Mouse (Mus musculus) CH12.LX (cell line): Measurements from ENCODE around the gene Bnc2. TPM values are rescaled to one million over a fixed set of nuclear protein-coding genes. Genes with fewer than 3 reads are reported as not detected.

ENCODE experiments used
- DNase-seq: peaks from one replicate; pipeline ENCODE4 v3.0.0-alpha.2; 2013; ENCODE audit errors: extremely low read depth
- H3K27ac ChIP-seq: 2 replicates; pipeline ENCODE4 v1.5.1; 2012; ENCODE audit warnings: low read depth, mild to moderate bottlenecking, control low read depth, moderate library complexity; ENCODE audit not compliant: insufficient read depth
- H3K27me3 ChIP-seq: replicated peaks from 2 replicates; pipeline ENCODE3; 2012; ENCODE audit warnings: inconsistent platforms
- H3K36me3 ChIP-seq, 2 experiments: replicated peaks in 1 of 2; 2 replicates each; pipeline versions ENCODE3 to v1.6.1; 2012; ENCODE audit warnings: inconsistent platforms in 1 of 2, low read length in 1 of 2, mild to moderate bottlenecking in 1 of 2, mixed read lengths in 1 of 2, moderate library complexity in 1 of 2; ENCODE audit not compliant: control insufficient read depth in 1 of 2, insufficient read depth in 1 of 2
- H3K4me1 ChIP-seq, 2 experiments: 2 replicates each; pipeline ENCODE4 v1.6.1; 2012; ENCODE audit warnings: inconsistent platforms in 1 of 2, moderate library complexity in 1 of 2; ENCODE audit not compliant: insufficient read depth in 2 of 2, control insufficient read depth in 1 of 2
- H3K4me2 ChIP-seq: 2 replicates; pipeline ENCODE4 v1.6.1; 2012; ENCODE audit warnings: low read depth, mild to moderate bottlenecking, control low read depth; ENCODE audit not compliant: poor library complexity, insufficient read depth, severe bottlenecking
- H3K4me3 ChIP-seq, 3 experiments: fragments of 150-350 bp in 1 of 3; sonication (generic) in 1 of 3; replicated peaks in 1 of 3; 2 replicates each; pipeline versions ENCODE3 to v1.5.1; 2011 to 2012; ENCODE audit warnings: low read depth in 2 of 3, low read length in 2 of 3, mild to moderate bottlenecking in 2 of 3, moderate library complexity in 2 of 3, control low read depth in 1 of 3, improper control_type of control experiment in 1 of 3, inconsistent platforms in 1 of 3, mixed read lengths in 1 of 3; ENCODE audit not compliant: poor library complexity in 1 of 3
- H3K79me2 ChIP-seq: replicated peaks from 2 replicates; pipeline ENCODE4 v1.6.1; 2012; ENCODE audit warnings: mild to moderate bottlenecking, moderate library complexity; ENCODE audit not compliant: control insufficient read depth, poor library complexity, insufficient read depth, severe bottlenecking; ENCODE audit errors: extremely low read depth
- H3K9ac ChIP-seq: 2 replicates; pipeline ENCODE4 v1.6.1; 2012; ENCODE audit warnings: low read depth, mild to moderate bottlenecking, control low read depth, moderate library complexity; ENCODE audit not compliant: insufficient read depth
- H3K9me3 ChIP-seq: replicated peaks from 2 replicates; pipeline ENCODE3; 2012; ENCODE audit warnings: low read length, inconsistent platforms, mixed read lengths
- BHLHE40 ChIP-seq: IDR thresholded peaks from 2 replicates; pipeline ENCODE4 v1.6.1; 2011; ENCODE audit warnings: mild to moderate bottlenecking, low read depth, low read length, improper control_type of control experiment
- CHD1 ChIP-seq: IDR thresholded peaks from 2 replicates; pipeline ENCODE4 v1.6.1; 2012; ENCODE audit warnings: low read depth, low read length, improper control_type of control experiment, inconsistent platforms
- CTCF ChIP-seq, 2 experiments: IDR thresholded peaks in 1 of 2; conservative IDR thresholded peaks in 1 of 2; 2 replicates each; pipeline ENCODE4 v1.5.1; 2011 to 2012; ENCODE audit warnings: low read depth in 2 of 2, low read length in 2 of 2, improper control_type of control experiment in 1 of 2, inconsistent platforms in 1 of 2, mild to moderate bottlenecking in 1 of 2, moderate library complexity in 1 of 2
- E2F4 ChIP-seq: IDR thresholded peaks from 2 replicates; pipeline ENCODE4 v1.6.1; 2011; ENCODE audit warnings: low read depth, low read length, improper control_type of control experiment; ENCODE audit not compliant: insufficient replicate concordance
- EP300 ChIP-seq: IDR thresholded peaks from 2 replicates; pipeline ENCODE4 v1.6.1; 2011; ENCODE audit warnings: low read length, improper control_type of control experiment
- ETS1 ChIP-seq: conservative IDR thresholded peaks from 2 replicates; pipeline ENCODE4 v1.6.1; 2012; ENCODE audit warnings: low read depth, mild to moderate bottlenecking, inconsistent platforms, low read length, improper control_type of control experiment, moderate library complexity
- IRF4 ChIP-seq: IDR thresholded peaks from 2 replicates; pipeline ENCODE4 v1.6.1; 2014; ENCODE audit warnings: low read depth, mild to moderate bottlenecking, inconsistent platforms, low read length, improper control_type of control experiment
- JUN ChIP-seq: IDR thresholded peaks from 2 replicates; pipeline ENCODE4 v1.6.1; 2011; ENCODE audit warnings: low read depth, mild to moderate bottlenecking, low read length, improper control_type of control experiment, moderate library complexity; ENCODE audit not compliant: insufficient read depth
- JUND ChIP-seq: conservative IDR thresholded peaks from 2 replicates; pipeline ENCODE4 v1.6.1; 2011; ENCODE audit warnings: low read depth, low read length, improper control_type of control experiment
- KAT2A ChIP-seq: IDR thresholded peaks from 2 replicates; pipeline ENCODE4 v1.6.1; 2012; ENCODE audit warnings: low read length, improper control_type of control experiment, inconsistent platforms; ENCODE audit not compliant: insufficient replicate concordance
- MAFK ChIP-seq: IDR thresholded peaks from 2 replicates; pipeline ENCODE4 v1.6.1; 2011; ENCODE audit warnings: low read length, improper control_type of control experiment; ENCODE audit not compliant: insufficient replicate concordance
- MEF2A ChIP-seq: IDR thresholded peaks from 2 replicates; pipeline ENCODE4 v1.6.1; 2014; ENCODE audit warnings: low read depth, mild to moderate bottlenecking, inconsistent platforms, low read length, improper control_type of control experiment, borderline replicate concordance
- NRF1 ChIP-seq: IDR thresholded peaks from 2 replicates; pipeline ENCODE4 v1.6.1; 2014; ENCODE audit warnings: low read depth, mild to moderate bottlenecking, inconsistent platforms, low read length, improper control_type of control experiment, moderate library complexity
- PAX5 ChIP-seq: IDR thresholded peaks from 2 replicates; pipeline ENCODE4 v1.6.1; 2012; ENCODE audit warnings: low read length, inconsistent platforms, mixed read lengths
- POLR2A ChIP-seq: IDR thresholded peaks from 2 replicates; pipeline ENCODE4 v1.6.1; 2011; ENCODE audit warnings: low read depth, mild to moderate bottlenecking, improper control_type of control experiment, low read length
- RAD21 ChIP-seq: IDR thresholded peaks from 2 replicates; pipeline ENCODE4 v1.6.1; 2011; ENCODE audit warnings: low read depth, mild to moderate bottlenecking, low read length, improper control_type of control experiment, moderate library complexity
- RCOR1 ChIP-seq: conservative IDR thresholded peaks from 2 replicates; pipeline ENCODE4 v1.6.1; 2012; ENCODE audit warnings: low read depth, mild to moderate bottlenecking, inconsistent platforms, low read length, improper control_type of control experiment
- SIN3A ChIP-seq: IDR thresholded peaks from 2 replicates; pipeline ENCODE4 v1.6.1; 2012; ENCODE audit warnings: low read length, improper control_type of control experiment, inconsistent platforms
- TBP ChIP-seq: conservative IDR thresholded peaks from 2 replicates; pipeline ENCODE4 v1.6.1; 2011; ENCODE audit warnings: low read depth, low read length, improper control_type of control experiment
- ZKSCAN1 ChIP-seq: IDR thresholded peaks from 2 replicates; pipeline ENCODE4 v1.6.1; 2012; ENCODE audit warnings: low read depth, inconsistent platforms, low read length, improper control_type of control experiment, borderline replicate concordance
- ZMIZ1 ChIP-seq: IDR thresholded peaks from 2 replicates; pipeline ENCODE4 v1.6.1; 2012; ENCODE audit warnings: low read depth, mild to moderate bottlenecking, inconsistent platforms, low read length, improper control_type of control experiment
- dilution Hi-C: fragments of 300-500 bp; cut with MboI; formaldehyde crosslinking; loops from 2 replicates; pipeline ENCODE4 v1.14.3; 2020; ENCODE audit warnings: low sequenced_read_pairs; ENCODE audit not compliant: extremely low pct_unique_long_range_greater_than_20kb, extremely low pct_ligation_motif_present
- in situ Hi-C: fragments of 300-500 bp; cut with MboI; formaldehyde crosslinking; loops from 3 replicates; pipeline ENCODE4 v1.14.3; 2019; ENCODE audit warnings: low sequenced_read_pairs, low pct_ligation_motif_present, low pct_unique_long_range_greater_than_20kb, mixed read lengths
- polyA plus RNA-seq: library from polyadenylated mRNA; unstranded; fragments of >175 nt; gene quantifications from 2 replicates; pipeline ENCODE4 v1.2.1, GENCODE M21; 2012; ENCODE audit warnings: low read depth; ENCODE audit not compliant: insufficient read length
- total RNA-seq, 2 experiments: library from RNA; depleted of rRNA; stranded (reverse); fragments of 300-350 nt in 1 of 2; fragments of >200 nt in 1 of 2; gene quantifications; 2 replicates each; pipeline ENCODE4 v1.2.3; 2012 to 2014

Gene Bnc2
- total and polyA plus RNA-seq, 3 experiments, result not detected

DNA sequence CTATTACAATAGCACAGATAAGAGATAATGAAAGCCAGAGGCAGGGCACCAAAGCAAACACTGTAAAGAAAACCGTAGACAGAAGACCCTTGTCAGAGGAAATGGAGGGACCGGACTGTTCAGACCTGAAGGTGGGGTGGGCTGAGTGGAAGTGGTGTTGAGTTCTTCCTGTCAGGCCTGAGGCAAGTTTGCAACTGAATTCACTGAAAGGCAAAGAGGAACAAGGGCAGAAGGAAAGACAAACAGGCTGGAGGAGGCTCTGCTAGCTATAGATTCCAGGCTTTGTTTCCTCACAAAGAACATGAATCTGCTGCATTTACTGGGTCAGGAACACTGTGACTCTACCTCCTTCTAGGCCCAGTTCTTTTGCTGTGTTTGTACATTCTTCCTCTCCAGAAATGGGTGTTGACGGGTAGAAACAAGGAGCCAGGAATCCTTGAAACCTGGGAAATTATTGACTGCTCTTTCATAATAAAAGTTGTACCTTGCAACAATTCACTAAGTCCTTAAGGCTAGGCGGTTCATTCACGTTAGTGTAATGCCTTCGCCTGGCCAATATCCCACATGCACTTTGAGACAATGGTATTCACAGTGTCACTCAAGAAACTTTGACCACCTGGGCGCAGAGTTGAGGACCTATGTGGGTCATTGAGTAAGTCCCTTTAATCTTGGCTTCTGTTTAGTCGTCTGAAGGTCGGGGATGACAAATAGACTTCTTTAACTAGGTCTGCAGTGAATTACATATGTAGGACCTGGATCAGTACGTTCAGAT, 445.7 kb downstream of the Bnc2 start:
- DNase-seq, result no peak
- H3K4me3 ChIP-seq, result no peak overlapping the region
- no peak overlapping the region for H3K9ac ChIP-seq
- no peaks in the 10 kb centered on the region for H3K27me3 ChIP-seq
- TF ChIP-seq ETS1 (no peak), MEF2A (no peak), RAD21 (no peak), RCOR1 (no peak), ZKSCAN1 (no peak), SIN3A (no peak), E2F4 (no peak), EP300 (no peak), JUN (no peak), TBP (no peak), MAFK (no peak), ZMIZ1 (no peak), NRF1 (no peak), JUND (no peak), BHLHE40 (no peak), POLR2A (no peak), CTCF (conservative IDR thresholded peaks at IDR 0.05 in 1 of 2, IDR thresholded peaks at IDR 0.05 in 1 of 2; ENCODE audit: low read depth in 2 of 2, low read length in 2 of 2) (no peak)
- in situ Hi-C loops (no loop called here), dilution Hi-C loops (no loop called here)
- H3K4me2 ChIP-seq, result no peak overlapping the region
- H3K4me1 ChIP-seq, result no peaks in the 10 kb centered on the region
- no peak overlapping the region for H3K27ac ChIP-seq
- H3K36me3 ChIP-seq, result no peaks in the 10 kb centered on the region
- H3K79me2 ChIP-seq, result no peaks in the 10 kb centered on the region
- peaks cover 83% of the 10 kb centered on the region for H3K9me3 ChIP-seq

DNA sequence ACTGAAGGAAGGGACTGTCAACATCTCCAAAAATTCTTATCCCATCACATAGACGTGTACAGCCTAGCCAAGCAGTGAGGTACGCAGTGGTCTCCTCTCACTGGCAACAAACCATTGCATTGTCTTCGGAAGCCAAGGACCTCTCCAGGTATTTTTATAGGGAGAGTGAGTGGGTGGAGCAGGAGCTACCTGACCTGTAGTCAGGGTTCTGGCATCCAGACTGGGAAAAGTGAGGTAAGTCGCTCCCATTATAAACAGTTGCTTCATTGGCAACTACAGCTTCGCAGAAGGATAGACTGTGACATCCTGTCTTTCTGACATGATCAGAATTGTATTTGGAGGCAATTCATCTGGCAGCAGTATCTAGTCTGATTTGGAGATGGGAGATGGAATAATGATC, 446.5 kb downstream of the Bnc2 start:
- no peak overlapping the region for H3K9ac ChIP-seq
- TF ChIP-seq E2F4, result no peak
- no peak for TF ChIP-seq PAX5
- TF ChIP-seq MAFK, result no peak
- TF ChIP-seq RAD21, result no peak
- TF ChIP-seq NRF1, result no peak
- TF ChIP-seq CHD1, result no peak
- TF ChIP-seq KAT2A, result no peak
- no peak for TF ChIP-seq IRF4
- no peaks in the 10 kb centered on the region for H3K4me1 ChIP-seq
- dilution Hi-C loops, result no loop called here
- no peak overlapping the region for H3K4me3 ChIP-seq
- no peaks in the 10 kb centered on the region for H3K36me3 ChIP-seq
- H3K4me2 ChIP-seq, result no peak overlapping the region
- no peak overlapping the region for H3K27ac ChIP-seq
- no peak for DNase-seq
- H3K27me3 ChIP-seq, result no peaks in the 10 kb centered on the region
- no peaks in the 10 kb centered on the region for H3K79me2 ChIP-seq
- peaks cover 86% of the 10 kb centered on the region for H3K9me3 ChIP-seq
- in situ Hi-C loops, result no loop called here

Other genes starting within 250 kb of the Bnc2 start
- not detected in 2 replicates for gene Cntln, start 209.0 kb upstream of the Bnc2 start, total RNA-seq (2012; rRNA removed)
- not detected in 2 replicates for gene Cntln, start 209.0 kb upstream of the Bnc2 start, total RNA-seq (2014; rRNA removed)
- not detected in 2 replicates for gene Cntln, start 209.0 kb upstream of the Bnc2 start, polyA plus RNA-seq